Mouse (Mus musculus) heart, adult 9 months (tissue): ENCODE results near the gene Ciz1.
A peak's percentile ranks its signal among the peaks of the same experiment; 100 is the strongest.

Experiments used
- DNase-seq, 2 experiments: peaks; one replicate each; pipeline ENCODE4 v3.0.0; 2022; ENCODE audit warnings: low spot score in 2 of 2

Ciz1 gene

DNA sequence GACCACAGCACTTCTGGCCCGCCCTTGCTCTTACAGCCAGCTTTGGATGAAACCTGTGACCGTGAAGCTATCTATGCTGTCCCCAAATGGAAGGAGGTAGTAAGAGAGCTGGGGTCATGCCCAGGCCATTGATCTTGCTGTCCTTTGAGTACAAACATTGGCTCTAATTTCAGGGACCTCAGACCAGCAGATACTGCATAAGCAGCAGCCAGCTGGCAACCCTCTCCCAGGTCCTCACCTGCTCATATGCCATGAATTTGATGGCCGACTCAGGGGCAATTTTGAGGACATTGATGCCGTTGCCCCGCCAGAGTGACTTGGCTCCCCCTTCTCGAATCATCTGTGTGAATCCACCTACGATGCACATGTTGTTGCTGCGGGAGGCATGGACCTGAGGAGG is 65.4 kb downstream of the Ciz1 start:
- no peak for DNase-seq

DNA sequence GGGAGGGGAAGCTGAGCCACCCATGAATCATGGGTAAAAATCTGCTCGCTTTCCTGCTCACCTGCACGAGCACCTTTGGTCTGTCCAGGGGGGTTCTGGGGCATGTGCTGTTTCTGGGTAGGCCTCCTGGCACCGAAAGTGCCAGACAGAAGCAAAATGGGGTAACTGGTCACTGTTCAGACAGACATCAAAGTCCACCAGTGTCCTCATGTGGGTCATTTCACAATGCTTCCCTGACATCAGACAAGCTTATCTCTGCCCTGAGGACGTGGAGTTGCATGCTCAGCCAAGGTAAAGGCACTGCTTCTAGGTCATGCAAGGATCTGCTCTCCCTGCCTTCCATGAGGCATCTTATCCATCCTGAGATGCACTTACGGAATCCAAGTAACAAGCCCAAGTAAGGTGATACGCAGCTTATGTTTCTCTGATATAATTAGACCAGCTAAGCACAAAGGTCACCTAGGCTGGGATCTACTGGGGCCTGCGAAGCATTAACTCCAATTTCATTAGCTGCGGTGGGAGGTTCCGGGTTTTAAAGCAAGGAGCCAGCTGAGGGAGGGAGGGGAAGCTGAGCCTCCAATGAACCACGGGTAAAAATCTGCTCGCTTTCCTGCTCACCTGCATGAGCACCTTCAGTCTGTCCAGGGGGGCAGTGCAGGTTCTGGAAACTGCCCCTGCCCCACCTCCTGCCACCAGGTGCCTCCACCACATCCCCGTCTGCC is 66.5 kb downstream of the Ciz1 start:
- no peak for DNase-seq

DNA sequence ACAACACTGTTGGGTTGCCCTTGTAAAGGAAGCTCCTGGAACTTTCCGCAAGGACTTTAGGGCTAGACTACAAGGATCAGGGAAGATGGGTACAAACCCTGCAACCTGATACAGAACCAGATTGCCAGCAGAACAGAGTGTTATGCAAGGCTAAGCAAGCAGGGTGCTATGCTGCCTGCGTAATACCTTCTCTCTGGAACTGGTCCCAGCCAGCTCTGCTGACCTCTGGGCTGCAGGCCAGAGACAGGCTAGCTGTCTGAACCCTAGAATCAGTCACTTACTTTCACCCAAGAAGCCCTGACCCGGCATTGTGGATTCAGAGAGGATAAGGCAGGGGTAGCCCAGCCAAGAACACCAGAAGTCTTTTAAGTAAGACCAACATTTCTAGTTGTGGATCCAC is 67.2 kb downstream of the Ciz1 start:
- peak; percentile 74 to 83 for DNase-seq

DNA sequence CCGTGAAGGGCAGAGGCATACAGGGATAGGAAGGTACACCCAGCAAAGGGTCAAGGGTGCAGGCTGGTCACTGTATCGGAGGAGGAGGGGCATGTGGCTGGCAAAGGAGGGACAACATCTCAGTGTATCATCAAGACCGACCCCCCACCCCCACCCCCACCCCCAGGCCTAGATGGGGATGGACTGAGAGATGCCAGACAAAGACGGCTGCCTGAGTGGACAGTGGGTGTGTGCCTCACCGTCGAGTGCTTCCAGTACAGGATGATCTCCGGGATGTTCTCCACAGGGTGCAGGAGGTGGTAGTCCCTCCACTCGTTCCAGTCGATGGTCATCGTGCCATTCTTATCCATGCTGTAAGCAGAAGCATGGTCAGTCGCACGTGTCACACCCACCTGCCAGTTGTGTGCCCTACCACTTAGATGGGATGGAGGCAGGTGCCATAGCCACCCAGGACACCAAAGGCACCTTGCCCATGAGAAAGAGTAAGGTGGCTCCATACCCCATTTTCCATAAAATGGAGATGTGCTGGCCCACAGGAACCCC is 68.0 kb downstream of the Ciz1 start:
- no peak for DNase-seq

DNA sequence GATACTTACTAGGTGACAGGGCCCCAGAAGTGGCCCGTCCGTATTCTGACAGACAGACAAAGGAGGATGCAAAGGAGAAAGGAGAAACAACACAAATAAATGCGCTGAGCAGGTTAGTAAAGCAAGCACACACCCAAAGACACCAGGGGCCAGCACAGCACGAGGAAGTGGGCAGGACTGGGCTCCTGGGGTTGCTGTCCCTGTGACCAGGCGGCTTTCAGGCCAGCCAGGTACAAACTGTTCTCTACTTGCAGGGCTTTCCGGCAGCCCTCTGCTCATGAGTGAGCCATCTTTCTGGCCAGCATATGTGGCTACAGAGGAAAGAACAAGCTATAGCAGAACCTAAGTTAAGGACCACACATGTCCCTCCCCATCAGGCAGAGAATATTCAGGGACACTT is 68.5 kb downstream of the Ciz1 start:
- no peak for DNase-seq

DNA sequence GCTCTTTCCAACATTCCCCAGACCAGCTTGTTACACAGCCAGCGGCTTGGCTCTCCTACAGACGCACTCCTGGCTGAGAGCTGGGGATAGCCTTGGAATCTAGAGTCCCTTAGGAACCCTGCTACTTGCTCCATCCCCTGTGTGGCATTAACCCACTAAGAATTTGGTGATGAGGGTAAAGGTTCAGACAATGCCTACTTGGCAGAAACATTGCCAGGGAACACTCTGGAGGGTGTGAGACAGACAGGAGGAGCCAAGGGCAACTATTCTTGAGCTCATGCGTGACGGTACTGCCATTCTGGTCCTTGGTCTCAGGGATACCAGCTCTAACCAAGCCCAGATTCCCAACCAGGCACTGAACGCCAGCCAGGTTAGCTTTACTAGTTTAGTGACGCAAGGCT is 69.7 kb downstream of the Ciz1 start:
- DNase-seq, result no peak

DNA sequence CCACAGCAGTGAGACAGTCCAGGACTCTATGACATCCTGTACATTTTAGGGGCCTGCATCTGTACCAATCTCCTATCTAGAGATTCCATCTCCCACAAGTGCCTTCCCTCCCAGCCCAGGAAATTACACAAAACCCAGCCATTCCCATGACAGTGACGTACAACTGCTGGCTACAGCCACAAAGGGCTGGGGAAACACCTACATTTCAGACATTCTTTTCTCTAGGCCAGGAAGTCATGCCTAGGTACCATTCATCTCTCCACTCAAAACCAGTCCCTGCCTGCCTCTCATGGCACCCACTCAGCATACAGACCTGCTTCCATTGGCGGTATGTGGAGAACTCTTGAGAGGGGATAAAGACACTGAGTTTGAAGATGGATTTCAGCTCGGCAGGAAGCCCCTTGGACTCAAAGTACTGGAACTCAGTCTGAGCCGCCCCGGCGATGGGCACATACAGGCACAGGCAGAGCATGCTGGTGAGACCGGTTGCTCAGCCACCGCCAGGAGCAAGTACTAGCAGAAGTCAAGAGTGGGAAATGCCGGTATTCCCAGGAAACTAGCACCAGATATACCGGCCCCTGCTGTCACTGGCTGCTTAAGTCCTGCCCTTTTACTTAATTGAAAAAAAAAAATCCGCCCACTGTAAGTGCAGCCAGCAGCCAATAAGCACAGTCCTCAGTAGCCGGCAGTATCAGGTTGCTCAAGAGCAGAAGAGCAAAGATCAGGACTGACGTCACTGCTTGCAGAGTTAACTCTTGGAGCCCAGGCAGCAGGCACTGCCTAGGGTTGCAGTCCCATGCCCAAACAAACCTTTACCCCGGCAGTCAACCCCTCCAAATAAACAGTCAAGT is 71.6 kb downstream of the Ciz1 start:
- DNase-seq, result peak; percentile 86 to 92

DNA sequence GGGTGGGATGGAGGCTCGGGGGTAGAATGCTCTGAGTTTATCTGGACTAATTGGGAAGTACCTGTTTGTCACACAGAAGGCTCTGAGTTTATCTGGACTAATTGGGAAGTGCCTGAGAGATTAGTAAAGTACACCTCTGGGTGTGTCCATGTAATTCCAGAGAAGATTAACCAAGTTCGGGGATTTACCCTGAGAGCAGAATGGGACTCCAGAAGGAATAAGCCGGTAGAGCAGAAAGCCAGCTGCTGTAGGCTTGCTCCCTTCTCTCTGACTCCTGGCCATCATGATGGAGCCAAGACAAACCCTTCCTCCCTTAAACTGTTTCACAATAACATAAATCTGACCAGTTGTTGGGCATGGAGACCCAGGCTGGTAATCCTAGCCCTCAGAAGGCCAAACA is 72.7 kb downstream of the Ciz1 start:
- DNase-seq, result no peak

DNA sequence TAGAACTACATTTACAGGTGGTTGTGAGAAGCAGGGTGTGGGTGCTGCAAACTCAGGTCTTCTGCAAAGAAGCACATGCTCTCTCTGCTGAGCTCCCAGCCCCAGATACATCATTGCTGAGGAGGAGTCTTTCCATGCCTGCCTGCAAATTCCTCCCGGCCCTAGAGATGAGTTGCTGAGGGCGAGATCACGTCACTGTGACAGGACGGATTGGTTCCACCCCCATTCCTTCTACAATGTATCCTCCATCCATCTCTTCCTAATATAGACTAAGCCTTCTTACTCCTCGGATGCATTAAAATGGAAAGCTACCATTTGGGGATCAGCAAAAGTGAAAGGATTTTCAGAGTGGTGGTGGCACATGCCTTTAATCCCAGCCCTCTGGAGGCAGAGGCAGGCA is 73.4 kb downstream of the Ciz1 start:
- no peak for DNase-seq

DNA sequence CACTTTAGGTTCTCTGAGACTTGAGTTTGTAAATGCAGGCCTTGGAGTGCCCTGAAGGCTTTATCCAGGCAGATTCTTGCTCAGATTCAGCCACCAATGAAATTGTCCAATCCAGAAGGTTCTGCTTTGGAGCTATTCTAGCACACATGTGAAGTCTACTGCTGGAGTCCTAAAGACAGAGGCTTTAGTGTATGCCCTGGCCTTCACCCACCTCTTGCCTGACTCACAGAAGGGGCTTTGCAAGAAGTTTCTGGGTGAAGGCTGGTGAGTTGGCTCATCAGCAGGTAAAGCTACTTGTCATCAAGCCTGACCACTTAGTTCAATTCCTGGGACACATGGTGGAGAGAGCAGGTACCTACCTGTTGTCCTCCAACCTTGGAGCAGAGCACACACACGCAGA is 74.0 kb downstream of the Ciz1 start:
- DNase-seq, result no peak

DNA sequence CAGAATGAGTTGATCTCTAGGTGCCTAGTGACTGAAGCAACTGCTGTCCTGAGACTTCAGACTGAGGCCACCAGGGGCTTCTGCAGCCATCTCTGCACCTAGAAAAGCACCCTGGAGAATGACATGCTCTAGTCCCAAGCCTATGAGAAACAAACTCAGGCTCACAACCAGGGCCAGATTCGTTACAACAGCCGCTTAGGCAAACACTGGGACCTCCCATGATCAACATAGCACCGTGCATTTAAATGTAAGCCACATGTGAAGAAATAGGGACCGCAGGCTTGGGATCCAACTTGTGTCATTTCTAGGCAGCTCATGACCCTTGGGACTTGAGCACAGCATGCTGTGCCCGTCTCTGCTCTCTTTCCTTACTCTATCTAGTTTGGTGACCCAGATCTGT is 75.6 kb downstream of the Ciz1 start:
- no peak for DNase-seq

DNA sequence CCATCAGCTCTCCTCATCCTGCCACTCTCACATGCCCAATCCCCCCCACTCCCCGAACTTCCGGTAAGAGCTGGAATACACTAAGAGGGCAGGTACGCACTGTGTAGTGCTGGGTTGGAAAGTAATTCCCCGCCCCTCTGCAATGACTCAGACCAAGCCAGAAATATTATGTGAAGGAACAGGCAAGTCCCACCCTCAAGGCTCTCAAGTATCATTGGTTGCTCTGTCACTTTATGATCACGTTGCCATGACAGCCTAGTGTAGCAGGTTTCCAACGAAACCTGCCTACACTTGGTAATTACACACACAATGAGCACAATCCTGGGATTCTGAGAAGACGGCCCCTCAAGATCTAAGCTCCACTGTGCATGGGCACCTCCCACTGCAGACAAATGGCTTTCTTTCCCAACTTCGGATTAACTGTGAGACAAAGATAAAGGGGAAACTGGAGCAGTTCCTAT is 76.2 kb downstream of the Ciz1 start:
- DNase-seq, result no peak

DNA sequence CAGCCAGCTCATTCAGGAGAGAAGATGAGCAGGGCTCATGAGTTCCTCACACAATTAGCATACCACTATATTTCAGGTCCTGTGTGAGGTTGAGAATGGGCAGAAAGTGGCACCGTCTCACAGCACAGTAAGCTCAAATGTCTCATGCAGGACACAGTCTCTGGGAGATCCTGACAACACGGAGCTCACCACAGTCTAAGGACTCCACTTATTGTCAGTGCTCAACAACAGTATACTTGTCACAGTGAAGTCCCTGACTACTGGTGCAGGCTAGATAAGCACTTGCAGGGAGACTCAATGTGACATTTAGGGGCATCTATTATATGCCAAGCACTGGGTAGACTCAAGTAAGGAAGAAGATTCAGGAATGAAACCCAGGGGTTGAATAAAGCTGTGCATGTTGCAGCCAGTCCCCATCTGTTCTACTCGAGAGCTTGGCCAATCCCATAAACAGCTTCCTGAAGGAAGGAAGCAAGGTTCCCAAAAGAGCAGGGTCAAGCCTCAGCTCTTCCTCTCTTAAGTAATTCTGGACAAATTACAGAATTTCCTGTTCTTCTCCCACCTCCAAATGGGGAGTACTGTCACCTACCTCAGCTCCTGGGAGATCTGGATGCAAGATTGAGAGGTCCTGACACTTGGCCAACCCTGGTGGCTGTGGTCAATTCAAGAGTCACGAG is 77.2 kb downstream of the Ciz1 start:
- DNase-seq, result peak in 1 of 2 experiments; percentile 46
